Mouse (Mus musculus) ovary, adult 18-20 months (tissue): ENCODE measurements around the gene Rps6kc1.

ENCODE experiments used
- DNase-seq: peaks from one replicate; pipeline ENCODE4 v3.0.0; 2022; ENCODE audit warnings: low spot score, mixed read lengths

Rps6kc1 gene

GRCm38 (mm10) chr1:190667821-190668220, 243.7 kb downstream of the Rps6kc1 start:
- DNase-seq, result no peak

DNA sequence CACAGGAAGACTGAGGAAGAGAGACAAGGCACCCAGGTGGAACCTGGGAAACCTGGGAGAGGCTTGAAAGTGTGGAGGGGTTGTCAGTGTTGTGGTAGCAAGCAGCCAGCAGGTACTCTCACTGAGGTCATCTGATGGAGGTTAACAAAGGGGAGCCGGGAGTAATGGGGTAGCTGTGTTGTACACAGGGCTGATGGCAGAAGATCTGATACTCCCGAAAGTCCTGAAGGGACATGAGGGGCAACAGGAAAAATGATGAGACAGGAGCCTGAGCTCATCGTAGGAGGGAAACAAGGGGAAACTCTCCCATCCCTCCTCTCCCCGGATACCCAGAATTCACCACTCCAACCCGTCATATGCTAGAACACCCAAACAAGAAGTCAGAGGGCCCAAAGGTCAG, 244.2 kb downstream of the Rps6kc1 start:
- no peak for DNase-seq

DNA sequence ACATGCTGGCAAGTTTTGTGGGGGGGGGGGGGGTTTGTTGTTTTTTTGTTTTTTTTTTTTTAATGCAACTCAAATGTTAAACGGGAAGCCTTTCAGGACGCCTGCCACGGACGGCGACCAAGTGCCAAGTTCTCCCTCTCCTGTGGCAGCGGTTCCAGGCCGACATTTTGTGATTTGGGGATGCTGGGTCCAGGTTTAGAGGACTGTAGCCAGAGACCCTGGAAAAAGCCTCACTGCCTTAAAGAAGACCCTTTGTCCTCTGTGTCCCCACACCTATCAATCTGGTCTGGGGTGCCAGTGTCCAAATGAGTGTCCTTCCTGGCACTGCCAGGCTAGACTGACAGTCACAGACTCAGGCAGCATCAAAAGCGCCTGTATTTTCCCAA, 246.1 kb downstream of the Rps6kc1 start:
- DNase-seq, result no peak

DNA sequence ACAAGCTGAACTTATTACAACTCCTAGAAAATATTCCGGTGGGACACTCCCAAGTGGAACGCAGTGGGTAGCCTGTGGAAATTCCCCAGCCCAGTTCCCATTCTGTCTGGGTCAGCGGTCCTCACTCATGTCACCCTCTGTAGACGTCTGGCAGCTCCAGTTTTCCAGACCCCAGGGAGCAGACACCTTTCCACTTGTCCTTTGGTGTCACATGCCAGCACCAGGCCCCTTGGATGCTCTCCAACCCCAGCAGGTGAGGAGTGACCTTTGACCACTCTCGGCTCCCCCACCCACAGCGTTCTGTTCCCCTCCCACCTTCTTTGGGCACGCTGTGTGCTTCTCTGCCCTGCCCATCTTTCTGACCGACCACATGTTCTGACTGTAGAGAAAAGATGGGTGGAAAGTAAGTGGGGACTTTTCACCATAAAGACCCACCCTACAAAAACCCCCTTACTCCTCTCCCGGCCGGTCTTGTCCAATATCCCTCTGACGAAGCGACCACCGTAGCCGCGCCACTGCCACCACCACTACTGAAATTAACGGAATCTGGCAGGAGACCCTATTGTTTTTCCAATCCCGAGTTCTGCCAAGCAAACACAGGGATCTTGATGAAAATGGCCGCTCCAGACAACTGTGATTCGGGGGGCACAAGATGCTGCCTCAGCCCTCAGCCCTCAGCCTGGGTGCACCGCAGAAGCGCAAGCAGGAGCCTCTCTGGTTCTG, 246.6 kb downstream of the Rps6kc1 start:
- DNase-seq, result no peak

DNA sequence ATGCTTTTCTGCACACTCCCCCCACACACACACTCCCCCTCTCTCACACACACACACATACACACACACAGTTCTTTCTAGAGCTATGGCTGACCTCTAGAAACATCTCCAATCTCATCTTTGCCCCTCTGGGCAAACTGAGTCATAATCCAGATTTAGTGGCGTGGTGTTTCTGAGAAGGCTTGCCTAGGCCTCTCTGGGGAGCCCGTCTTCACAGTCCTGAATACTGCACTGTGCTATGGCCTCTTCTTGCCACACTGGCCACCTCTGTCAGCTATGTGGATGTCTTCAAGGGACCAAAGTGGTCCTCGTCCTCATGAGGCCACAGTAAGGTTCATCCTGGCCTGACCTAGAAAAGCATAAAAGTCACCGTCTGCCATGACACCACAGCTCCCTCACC, 247.6 kb downstream of the Rps6kc1 start:
- DNase-seq, result no peak

DNA sequence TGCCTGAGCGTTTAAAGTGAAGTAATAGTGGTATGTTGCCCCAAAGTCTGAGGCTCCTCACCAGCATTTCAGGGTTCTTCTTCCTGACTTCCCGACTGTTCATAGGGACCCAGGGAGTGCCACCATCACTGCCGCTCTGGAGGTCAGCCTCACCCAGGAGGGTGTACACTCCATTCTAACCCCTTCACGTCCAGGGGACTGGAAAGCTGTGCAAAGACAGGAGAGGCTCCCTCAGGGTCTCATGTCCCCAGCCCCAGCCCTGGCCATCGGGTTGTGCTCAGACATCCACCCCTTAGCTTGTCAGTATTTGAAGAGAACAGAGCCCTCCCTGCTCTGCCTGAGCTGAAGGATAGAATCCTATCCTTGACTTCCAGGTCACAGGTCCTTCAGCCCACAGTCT, 248.8 kb downstream of the Rps6kc1 start:
- DNase-seq, result no peak

DNA sequence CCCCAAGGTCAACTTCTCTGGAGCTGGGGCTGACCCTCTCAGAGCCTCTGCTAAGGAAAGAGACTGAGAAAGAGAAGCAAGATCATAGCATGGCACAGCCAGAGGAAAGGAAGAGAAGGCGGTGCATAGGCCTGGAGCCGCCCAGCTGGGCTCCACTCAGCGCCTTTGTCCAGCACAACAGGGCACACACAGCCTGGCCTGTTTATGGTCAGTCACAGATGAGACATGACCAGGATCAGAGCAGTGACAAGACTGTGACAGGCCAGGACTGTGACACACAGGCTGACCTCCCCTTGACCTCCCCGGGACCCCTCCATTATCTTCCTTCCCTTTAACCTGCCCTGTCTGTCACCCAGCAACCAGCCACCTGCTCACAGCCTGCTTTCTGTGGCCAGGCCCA, 249.8 kb downstream of the Rps6kc1 start:
- DNase-seq, result no peak

DNA sequence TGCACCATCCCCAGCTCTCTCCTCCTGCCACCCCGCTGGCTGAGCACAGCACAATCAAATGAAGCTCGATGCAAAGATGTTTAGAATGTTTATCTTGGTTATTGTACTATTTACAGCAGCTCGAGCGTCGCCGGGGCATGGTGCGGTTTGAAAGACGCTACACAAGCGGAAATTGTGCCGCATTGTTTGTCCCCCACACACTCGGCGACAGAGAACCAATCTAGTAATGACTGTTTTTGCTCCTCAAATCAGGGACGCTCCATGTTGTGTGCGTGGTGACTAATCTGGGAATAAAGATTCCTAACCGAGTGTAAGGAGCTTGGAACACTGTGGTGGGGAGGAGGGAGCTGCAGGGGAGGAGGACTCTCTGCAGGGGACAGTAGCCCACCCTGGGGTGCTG, 250.3 kb downstream of the Rps6kc1 start:
- no peak for DNase-seq

GRCm38 (mm10) chr1:190659722-190660502, 251.7 kb downstream of the Rps6kc1 start:
- DNase-seq, result no peak

DNA sequence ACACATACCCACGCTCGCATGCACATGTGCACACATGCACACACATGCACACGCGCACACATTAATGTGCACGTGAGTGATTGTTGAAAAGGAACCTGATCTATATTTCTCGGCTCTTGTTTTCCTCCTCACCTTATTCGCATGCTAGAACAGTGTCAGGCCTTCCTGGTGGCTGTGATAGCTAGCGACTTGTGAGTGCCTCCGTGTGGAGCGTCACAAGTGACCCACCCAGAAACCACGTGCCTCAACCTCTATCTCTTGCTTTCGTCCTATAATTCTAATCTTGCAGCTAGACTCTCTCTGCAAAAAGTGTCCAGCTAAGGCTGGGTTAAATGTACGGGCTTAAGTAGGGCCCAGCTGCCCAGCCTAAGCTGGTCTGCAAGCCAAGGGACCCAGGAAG, 253.3 kb downstream of the Rps6kc1 start:
- DNase-seq, result no peak

- no peak for DNase-seq
Observed at GRCm38 (mm10) chr1:190656089-190656488, 255.5 kb downstream of the Rps6kc1 start.

GRCm38 (mm10) chr1:190655651-190656050, 255.9 kb downstream of the Rps6kc1 start:
- DNase-seq, result no peak

- no peak for DNase-seq
Observed at GRCm38 (mm10) chr1:190655081-190655480, 256.5 kb downstream of the Rps6kc1 start.

DNA sequence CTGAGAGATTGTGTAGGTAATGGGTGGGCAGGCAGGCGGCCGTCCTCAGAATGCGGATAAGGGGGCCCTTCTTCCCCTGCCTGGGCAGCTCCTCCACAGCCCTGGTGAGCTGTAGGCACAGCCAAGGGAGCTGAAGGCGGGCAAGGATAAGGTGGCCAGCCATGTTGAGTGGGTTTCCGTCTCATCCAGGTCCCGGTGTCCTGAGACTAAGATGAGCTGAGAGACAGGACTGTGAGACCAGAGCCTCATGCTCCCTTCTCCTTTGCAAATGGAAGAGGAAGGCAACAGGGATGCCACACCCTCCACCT, 256.9 kb downstream of the Rps6kc1 start:
- no peak for DNase-seq

GRCm38 (mm10) chr1:190653989-190654693, 257.4 kb downstream of the Rps6kc1 start:
- DNase-seq, result no peak

DNA sequence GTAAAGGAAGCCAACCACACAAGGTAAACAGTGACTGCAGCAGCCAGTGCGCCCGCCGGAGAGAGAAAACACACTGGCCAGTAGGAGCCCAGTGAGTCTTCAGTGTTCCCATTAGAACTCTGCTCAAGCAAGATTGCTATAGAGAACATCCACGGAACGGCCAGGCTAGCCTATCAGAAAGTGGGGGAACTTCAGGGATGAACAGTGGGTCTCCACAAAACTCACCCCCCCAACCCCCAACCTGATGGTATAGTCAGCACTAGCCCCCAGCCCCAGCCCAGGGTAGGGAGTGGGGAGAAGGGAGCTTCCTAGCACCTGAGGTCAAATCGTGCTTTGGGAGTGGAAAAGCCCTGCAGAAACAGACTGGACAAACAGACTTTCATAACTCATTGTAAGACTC, 258.5 kb downstream of the Rps6kc1 start:
- no peak for DNase-seq
